Mouse (Mus musculus) neural tube, embryonic 10.5 days (tissue): Measurements from ENCODE around the gene Actn4.
A peak's percentile ranks its signal among the peaks of the same experiment; 100 is the strongest.

ENCODE experiments used
- DNase-seq: peaks from one replicate; pipeline ENCODE4 v3.0.0-alpha.2; 2017; ENCODE audit warnings: low spot score; ENCODE audit errors: extremely low spot score

Actn4 gene

GRCm38 (mm10) chr7:28924802-28925201, 37.3 kb downstream of the Actn4 start:
- DNase-seq = no peak

- DNase-seq = peak; percentile 40
Observed at GRCm38 (mm10) chr7:28923865-28924291, 38.3 kb downstream of the Actn4 start.

- no peak for DNase-seq
Observed at GRCm38 (mm10) chr7:28922606-28923005, 39.5 kb downstream of the Actn4 start.

- no peak for DNase-seq
Observed at GRCm38 (mm10) chr7:28921722-28922465, 40.2 kb downstream of the Actn4 start.

- DNase-seq = no peak
Observed at GRCm38 (mm10) chr7:28921178-28921577, 41.0 kb downstream of the Actn4 start.

- no peak for DNase-seq
Observed at GRCm38 (mm10) chr7:28919815-28920214, 42.3 kb downstream of the Actn4 start.

GRCm38 (mm10) chr7:28918540-28918939, 43.6 kb downstream of the Actn4 start:
- no peak for DNase-seq

- DNase-seq = no peak
Observed at GRCm38 (mm10) chr7:28917503-28918426, 44.4 kb downstream of the Actn4 start.

- DNase-seq = no peak
Observed at GRCm38 (mm10) chr7:28916491-28916890, 45.6 kb downstream of the Actn4 start.

- no peak for DNase-seq
Observed at GRCm38 (mm10) chr7:28913171-28913570, 49.0 kb downstream of the Actn4 start.

- DNase-seq = no peak
Observed at GRCm38 (mm10) chr7:28911632-28912031, 50.5 kb downstream of the Actn4 start.

- DNase-seq = no peak
Observed at GRCm38 (mm10) chr7:28907195-28907594, 54.9 kb downstream of the Actn4 start.

GRCm38 (mm10) chr7:28903778-28904177, 58.4 kb downstream of the Actn4 start:
- DNase-seq = no peak

- DNase-seq = no peak
Observed at GRCm38 (mm10) chr7:28902809-28903208, 59.3 kb downstream of the Actn4 start.

GRCm38 (mm10) chr7:28902180-28902579, 60.0 kb downstream of the Actn4 start:
- DNase-seq = no peak

- DNase-seq = no peak
Observed at GRCm38 (mm10) chr7:28901311-28902125, 60.6 kb downstream of the Actn4 start.

GRCm38 (mm10) chr7:28899972-28900371, 62.2 kb downstream of the Actn4 start:
- DNase-seq = no peak

GRCm38 (mm10) chr7:28897661-28898060, 64.5 kb downstream of the Actn4 start:
- no peak for DNase-seq

GRCm38 (mm10) chr7:28894942-28895341, 67.2 kb downstream of the Actn4 start:
- no peak for DNase-seq

- peak; percentile 56 for DNase-seq
Observed at GRCm38 (mm10) chr7:28893643-28894265, 68.4 kb downstream of the Actn4 start.

- DNase-seq = no peak
Observed at GRCm38 (mm10) chr7:28892601-28893000, 69.5 kb downstream of the Actn4 start.
